Mouse (Mus musculus) heart, adult 9 months (tissue): Measurements from ENCODE around the gene Opcml.

ENCODE experiments used
- DNase-seq, 2 experiments: peaks; one replicate each; pipeline ENCODE4 v3.0.0; 2022; ENCODE audit warnings: low spot score in 2 of 2

Opcml gene

DNA sequence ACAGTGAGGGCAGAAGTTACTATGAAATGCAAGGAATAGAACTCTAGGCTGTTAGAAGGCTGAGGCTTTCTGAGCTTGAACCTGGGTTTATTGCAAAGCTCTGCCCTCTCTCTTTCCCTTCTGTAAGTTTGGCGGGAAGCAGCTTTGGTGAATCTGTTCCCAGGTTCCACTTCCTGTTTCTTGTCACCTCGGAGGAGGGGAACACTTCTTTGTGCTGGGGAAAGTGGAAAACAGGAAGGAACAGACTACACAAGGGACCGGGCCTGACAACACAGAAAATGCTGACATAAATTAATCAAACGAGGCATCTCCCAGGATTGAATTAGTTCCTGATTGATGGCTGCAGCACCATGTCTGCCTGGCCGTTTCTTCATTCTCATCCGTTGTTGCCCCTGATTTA lies 363.2 kb downstream of the Opcml start:
- no peak for DNase-seq

DNA sequence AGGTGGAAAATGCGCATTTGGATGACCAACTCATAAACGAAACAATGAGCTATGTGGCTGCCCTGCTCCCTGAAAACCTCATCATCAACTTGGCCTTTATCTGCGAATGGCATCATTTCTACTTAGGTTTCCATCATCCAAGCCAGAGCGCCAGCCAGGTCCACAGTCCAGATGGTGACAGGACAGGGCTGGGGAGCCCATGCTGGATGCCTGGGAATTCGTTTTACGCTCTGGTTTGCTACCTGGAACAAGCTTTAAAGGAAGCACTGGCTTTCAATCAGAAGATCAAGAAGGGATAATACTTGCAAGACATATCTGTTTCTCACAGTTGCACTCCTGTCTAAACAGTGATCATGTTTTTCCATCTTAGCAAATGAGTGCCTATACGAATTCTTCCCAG lies 366.5 kb downstream of the Opcml start:
- no peak for DNase-seq

GRCm38 (mm10) chr9:28160953-28161352 lies 370.4 kb downstream of the Opcml start:
- DNase-seq = no peak

DNA sequence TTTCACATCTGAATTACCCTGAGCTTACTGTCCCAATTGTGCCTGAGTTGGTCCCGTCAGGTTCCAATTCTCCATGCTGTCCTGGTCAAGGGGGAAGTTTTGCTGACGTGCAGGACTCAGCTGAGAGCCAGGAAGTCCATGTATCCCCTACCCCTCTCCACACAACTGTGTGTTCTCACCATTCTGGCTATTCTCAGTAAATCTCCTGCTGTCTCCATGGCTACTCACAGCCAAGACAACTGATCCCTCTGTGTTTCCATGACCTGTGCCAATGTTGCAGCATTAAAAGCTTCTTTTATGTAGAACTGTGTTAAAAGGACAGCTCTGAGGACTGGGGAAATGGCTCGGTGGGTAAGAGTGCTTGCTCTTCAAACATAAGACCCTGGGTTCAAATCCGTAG lies 373.4 kb downstream of the Opcml start:
- DNase-seq = no peak

- no peak for DNase-seq
Observed at GRCm38 (mm10) chr9:28171890-28172289, 381.3 kb downstream of the Opcml start.

DNA sequence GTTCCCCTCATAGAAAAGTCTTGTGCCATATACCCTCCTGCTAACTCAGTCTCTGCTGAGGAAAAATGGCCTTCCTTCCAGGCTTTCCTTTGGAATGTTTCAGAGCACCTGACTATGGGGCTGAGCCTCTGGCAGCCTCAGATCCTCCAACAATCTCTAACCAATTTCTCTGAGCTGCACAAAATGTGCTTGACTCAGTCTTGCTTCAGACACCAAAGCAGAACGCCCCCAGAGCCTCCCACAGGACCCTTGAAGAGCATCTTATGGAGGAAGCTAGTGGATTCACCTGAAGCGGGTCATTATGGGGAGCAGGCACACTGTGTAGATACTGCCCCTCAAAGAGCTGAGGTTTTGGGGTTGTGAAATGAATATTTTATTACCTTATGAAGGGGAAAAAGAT lies 386.5 kb downstream of the Opcml start:
- DNase-seq = no peak

DNA sequence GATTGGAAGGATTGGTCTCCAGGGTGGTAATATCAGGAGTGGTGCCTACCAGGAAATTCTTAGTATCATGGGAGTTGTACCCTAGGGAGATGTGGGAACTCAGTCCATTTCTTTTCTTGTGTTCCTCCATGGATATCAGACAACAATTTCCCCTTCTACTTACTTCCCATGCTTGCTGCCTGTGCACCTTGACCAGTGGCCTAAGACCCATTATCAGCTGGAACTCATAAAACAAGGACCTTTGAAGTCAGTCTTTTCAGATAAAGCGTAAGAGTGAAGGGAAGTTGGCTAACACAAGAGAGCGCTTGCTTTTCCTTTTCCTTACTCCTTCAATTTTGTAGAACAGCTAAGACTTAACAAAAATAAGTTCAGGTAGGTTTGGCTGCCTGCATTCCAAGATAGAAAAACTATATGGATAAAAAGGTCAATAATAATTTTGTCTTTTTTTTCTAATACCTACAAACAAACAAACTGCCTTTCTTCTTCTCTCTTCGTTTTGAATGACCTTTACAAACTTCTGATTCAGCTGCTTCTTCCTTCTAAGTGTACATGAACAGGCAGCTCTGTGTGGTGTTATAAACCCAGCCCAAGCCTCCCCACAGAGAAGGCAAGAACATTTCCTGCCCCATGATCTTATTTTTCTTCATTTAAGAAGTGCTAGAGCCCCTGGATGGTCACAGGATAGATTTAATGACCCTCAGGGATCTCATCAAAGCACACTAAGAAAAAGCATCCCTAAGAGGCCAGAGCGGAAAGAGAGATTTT lies 387.7 kb downstream of the Opcml start:
- no peak for DNase-seq

DNA sequence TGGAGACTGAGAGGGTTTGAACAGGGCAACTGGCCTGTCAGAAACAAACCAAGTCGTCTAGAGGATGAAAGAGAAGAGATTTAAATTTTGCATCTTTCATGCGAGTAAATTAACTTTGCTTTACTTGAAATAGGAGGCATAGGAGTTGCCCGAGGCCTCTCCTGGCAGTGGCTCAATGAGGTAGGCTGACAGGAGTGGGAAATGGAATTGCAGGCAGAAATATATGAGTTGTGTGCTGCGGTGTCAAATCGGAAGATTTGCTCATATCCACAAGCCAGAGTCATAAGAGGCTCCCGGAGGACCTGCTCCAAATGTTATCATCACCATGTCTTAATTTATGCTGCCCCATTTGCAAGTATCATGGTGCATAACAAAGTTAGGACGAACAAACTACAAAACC lies 391.3 kb downstream of the Opcml start:
- no peak for DNase-seq

GRCm38 (mm10) chr9:28190226-28190625 lies 399.7 kb downstream of the Opcml start:
- DNase-seq = no peak

GRCm38 (mm10) chr9:28190751-28191150 lies 400.2 kb downstream of the Opcml start:
- DNase-seq = no peak

GRCm38 (mm10) chr9:28196550-28196949 lies 406.0 kb downstream of the Opcml start:
- DNase-seq = no peak

GRCm38 (mm10) chr9:28197061-28197460 lies 406.5 kb downstream of the Opcml start:
- no peak for DNase-seq

GRCm38 (mm10) chr9:28197631-28198030 lies 407.1 kb downstream of the Opcml start:
- no peak for DNase-seq

- DNase-seq = no peak
Observed at GRCm38 (mm10) chr9:28198106-28198694, 407.6 kb downstream of the Opcml start.

- DNase-seq = no peak
Observed at GRCm38 (mm10) chr9:28207441-28207840, 416.9 kb downstream of the Opcml start.

DNA sequence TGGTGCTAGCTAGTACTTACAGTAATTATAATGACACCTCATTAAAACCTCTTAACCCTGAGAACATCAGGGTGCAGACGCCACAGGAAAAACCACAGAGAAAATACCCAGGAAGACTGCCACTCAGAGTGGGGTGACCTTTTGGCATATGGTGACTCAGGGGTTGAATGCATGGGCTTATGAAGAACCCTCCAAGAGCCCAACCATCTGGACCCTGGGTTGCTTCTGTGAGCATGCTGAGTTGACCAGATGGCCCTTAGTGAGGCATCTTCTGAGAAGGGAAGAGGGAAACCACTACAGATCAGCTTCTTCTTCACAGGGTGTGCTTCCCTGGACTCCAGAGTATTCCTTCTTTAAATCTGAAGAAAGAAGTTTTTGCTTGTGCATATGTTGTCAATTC lies 418.1 kb downstream of the Opcml start:
- no peak for DNase-seq

GRCm38 (mm10) chr9:28211877-28212276 lies 421.3 kb downstream of the Opcml start:
- DNase-seq = no peak

DNA sequence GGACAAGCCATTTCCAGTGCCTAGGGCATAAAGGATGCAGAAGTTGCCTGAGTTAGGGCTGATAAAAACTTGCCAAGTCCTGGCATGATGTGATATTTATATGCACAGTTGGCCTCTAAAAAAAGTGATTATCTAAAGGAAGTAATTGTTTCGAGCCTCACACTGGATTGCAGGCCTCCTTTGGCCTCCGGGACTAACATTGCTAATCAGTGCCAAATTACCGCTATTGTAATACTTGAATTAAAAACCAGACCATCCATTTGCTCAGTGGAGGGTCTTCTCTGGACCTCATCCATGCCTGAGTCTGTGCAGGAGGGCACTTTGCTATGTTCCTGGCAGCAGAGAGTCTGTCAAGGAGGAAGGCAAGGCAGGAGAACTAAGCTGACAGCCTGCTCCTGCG lies 423.3 kb downstream of the Opcml start:
- no peak for DNase-seq

GRCm38 (mm10) chr9:28218026-28218646 lies 427.6 kb downstream of the Opcml start:
- no peak for DNase-seq

DNA sequence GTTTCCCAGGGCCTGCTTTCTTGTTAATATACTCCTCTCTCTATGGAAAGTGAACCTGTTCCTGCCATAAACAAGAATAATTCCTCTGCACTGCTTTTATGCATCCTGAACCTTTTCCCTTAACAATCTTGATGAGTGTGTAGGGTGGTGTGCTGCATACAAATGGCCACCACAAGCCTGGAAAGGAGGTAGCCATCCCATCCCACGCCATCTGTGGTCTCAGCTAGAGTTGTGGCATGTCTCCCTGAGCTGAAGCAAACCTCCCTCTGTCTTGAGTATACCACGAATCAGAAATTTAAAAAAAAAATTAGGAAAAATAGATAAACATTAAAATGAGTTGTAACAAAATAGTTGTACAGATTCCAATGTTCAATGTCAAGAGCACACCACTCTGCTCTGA lies 432.2 kb downstream of the Opcml start:
- DNase-seq = no peak

- no peak for DNase-seq
Observed at GRCm38 (mm10) chr9:28225824-28226569, 435.4 kb downstream of the Opcml start.

DNA sequence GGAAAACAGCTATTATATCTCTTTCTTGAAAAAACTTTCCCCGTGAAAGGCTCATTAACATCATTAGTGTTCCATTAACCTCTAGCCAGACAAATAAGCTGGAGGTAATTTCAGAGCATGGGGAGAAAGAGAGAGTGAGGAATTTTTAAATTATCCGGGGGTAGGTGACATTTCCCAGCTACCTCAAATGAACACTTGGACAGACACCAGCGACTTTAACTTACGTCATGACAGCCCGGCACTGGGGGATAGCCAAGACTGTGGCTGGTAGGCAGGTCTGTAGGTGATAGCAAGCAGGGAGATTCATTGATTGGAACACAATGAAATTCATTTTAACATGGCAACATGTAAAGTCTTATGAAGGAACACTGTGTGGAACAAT lies 436.0 kb downstream of the Opcml start:
- DNase-seq = no peak

DNA sequence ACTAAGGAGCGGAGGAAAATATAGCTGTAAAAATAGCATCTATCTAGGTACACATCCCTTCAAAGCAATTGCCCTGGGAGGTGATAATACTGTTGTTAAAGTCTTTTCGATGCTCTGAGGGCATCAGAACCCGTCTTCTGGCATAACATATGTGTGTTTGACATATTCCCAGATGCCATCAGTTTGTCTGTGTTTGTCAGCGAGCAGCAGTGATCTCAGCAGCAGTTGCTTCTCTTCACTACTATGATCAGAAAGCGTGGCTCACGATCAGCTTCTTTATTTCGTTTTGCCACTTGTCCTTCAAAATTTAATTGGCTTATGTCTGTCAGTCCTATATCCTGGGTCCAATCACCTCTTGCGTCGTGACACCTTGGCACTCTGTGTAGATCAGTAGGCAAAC lies 447.9 kb downstream of the Opcml start:
- no peak for DNase-seq
